Mouse (Mus musculus) mature B cell (primary cell): ENCODE measurements around the gene Birc6.

Experiments used
- in situ Hi-C: fragments of 300-500 bp; cut with MboI; formaldehyde crosslinking; loops from 2 replicates; pipeline ENCODE4 v1.14.3; 2019

Gene Birc6

GRCm38 (mm10) chr17:74707637-74708152, 179.6 kb downstream of the Birc6 start:
- in situ Hi-C loops: no loop called here

GRCm38 (mm10) chr17:74710731-74711130, 182.6 kb downstream of the Birc6 start:
- in situ Hi-C loops: no loop called here

GRCm38 (mm10) chr17:74711627-74712026, 183.5 kb downstream of the Birc6 start:
- in situ Hi-C loops: no loop called here

DNA sequence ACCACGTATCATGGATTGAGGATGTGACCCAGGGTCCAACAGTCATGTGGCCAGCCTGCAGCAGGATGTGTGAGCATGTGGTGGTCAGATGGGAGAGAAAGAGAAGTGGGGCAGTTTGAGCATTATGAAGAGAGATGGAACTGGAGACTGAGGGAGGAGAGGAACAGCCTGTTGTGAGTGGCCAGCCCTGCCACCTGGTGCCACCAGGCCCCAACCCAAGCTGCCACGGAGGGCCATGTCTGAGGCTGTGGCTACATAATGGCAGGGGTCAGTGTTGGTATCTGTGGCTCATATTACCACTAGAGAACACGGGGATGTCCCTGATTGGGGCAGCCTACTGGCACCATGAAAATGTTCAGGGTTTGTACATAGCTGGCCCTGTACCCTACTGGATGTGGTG, 187.0 kb downstream of the Birc6 start:
- in situ Hi-C loops: no loop called here

GRCm38 (mm10) chr17:74715724-74716123, 187.6 kb downstream of the Birc6 start:
- in situ Hi-C loops: no loop called here

- in situ Hi-C loops: no loop called here
These were observed 188.5 kb downstream of the Birc6 start for GRCm38 (mm10) chr17:74716643-74717042.

DNA sequence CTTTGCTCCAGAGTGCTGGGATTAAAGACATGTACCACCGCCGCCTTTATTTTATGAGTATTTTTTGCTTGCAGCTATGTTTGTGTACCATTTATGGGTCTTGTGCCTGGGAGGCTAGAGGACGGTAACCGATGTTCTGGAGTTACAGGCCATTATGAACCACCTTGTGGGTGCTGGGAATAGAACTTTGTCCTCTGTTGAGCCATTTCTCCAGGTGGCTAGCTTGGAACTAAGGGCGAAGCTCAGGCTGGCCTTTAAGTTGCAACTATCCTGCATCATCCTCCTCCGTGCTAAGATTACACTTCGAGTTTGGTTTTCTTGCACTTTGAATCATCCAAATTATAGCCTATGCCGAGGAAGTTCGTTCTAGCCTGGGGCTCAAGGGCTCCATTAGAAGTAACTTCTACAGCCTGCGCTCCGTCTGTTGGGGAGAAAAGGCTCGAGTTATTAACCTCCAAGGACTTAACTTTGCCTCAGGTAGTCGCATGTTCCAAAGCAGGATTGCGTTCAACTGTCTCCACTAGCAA, 189.1 kb downstream of the Birc6 start:
- in situ Hi-C loops: no loop called here

- in situ Hi-C loops: no loop called here
These were observed 189.6 kb downstream of the Birc6 start, which contains the start of gene Ttc27 for GRCm38 (mm10) chr17:74717618-74718151. TSS of gene Ttc27 (plus strand) at chr17:74717732.

DNA sequence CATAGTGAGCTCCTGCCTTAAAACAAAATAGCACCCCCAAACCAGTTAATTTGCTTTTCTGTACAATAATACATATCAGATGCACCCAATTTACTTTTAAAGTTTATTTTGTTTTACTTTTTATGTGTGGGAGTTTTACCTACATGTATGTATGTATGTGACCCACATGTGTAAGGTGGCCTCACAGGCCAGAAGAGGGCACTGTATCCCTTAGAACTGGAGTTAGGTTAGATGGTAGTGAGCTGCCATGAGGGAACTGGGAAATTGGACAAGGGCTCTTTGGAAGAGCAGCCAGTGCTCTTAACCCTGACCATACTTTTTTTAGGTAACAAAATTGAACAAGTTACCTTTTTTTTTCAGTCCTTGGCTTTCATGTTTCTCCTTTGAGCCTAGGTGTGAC, 204.8 kb downstream of the Birc6 start:
- in situ Hi-C loops: no loop called here

- in situ Hi-C loops: no loop called here
These were observed 207.3 kb downstream of the Birc6 start for GRCm38 (mm10) chr17:74735392-74735791.

GRCm38 (mm10) chr17:74749659-74750058, 221.6 kb downstream of the Birc6 start:
- in situ Hi-C loops: no loop called here

- in situ Hi-C loops: no loop called here
These were observed 222.9 kb downstream of the Birc6 start for GRCm38 (mm10) chr17:74751026-74751425.
